Mouse (Mus musculus): ENCODE results near the gene Gapdh.

Gapdh gene

DNA sequence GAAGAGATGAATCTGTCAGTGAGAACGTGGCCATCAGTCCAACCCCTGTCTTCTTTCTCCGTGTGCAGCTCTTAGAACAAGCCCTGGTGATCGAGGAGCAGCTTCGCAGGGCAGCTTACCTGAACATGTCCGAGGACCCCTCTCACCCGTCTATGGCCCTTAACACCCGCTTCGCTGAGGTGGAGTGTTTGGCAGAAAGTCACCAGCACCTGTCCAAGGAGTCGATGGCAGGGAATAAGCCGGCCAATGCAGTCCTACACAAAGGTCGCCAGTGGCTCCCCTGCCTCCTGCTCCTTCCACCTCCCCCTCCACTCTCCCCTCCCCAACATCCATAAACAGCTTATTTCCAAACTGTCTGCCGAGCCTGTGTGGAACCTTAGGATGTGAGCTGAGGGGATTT, 37.5 kb downstream of the Gapdh start:
- TF ChIP-seq CTCF (conservative IDR thresholded peaks at IDR 0.05; ENCODE audit: low read length) (no peak), POU5F1 (IDR thresholded peaks at IDR 0.05; ENCODE audit: borderline replicate concordance, low read length) (no peak), NANOG (IDR thresholded peaks at IDR 0.05; ENCODE audit: borderline replicate concordance, low read length) (no peak)
- Histone ChIP-seq H3K36me3 (ENCODE audit: insufficient read depth, low read length) (peaks cover 79% of the 10 kb centered on the region), H3K4me1 (replicated peaks; ENCODE audit: low read depth, low read length) (peaks cover 40% of the 10 kb centered on the region), H3K27me3 (ENCODE audit: insufficient read depth, low read length) (no peaks in the 10 kb centered on the region), H3K9me3 (ENCODE audit: low read length) (no peaks in the 10 kb centered on the region), H3K4me3 (replicated peaks; ENCODE audit: low read length) (no peak overlapping the region)

DNA sequence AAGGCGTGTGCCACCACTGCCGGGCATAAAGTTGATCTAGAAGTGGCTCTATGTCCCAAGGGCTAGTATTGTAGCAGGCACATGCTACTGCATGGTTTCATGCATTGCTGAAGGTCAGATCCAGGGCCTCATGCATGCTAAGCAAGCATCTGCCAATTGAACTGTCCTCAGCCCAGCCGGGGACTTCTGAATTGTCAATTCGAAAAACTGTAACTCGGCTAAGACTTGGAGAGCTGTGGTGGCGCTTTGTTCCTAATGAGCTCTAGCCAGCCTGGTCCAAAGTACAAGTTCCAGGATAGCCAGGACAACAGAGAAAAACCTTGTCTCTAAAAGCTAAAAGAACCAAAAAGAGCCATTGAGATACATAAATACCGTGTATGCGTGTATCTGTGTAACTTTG, 46.9 kb downstream of the Gapdh start:
- TF ChIP-seq POU5F1 (IDR thresholded peaks at IDR 0.05; ENCODE audit: borderline replicate concordance, low read length) (no peak), CTCF (conservative IDR thresholded peaks at IDR 0.05; ENCODE audit: low read length) (no peak), NANOG (IDR thresholded peaks at IDR 0.05; ENCODE audit: borderline replicate concordance, low read length) (no peak)
- Histone ChIP-seq H3K4me1 (replicated peaks; ENCODE audit: low read depth, low read length) (peaks cover 7% of the 10 kb centered on the region), H3K36me3 (ENCODE audit: insufficient read depth, low read length) (peaks cover 100% of the 10 kb centered on the region), H3K27me3 (ENCODE audit: insufficient read depth, low read length) (no peaks in the 10 kb centered on the region), H3K4me3 (replicated peaks; ENCODE audit: low read length) (no peak overlapping the region), H3K9me3 (ENCODE audit: low read length) (no peaks in the 10 kb centered on the region)

DNA sequence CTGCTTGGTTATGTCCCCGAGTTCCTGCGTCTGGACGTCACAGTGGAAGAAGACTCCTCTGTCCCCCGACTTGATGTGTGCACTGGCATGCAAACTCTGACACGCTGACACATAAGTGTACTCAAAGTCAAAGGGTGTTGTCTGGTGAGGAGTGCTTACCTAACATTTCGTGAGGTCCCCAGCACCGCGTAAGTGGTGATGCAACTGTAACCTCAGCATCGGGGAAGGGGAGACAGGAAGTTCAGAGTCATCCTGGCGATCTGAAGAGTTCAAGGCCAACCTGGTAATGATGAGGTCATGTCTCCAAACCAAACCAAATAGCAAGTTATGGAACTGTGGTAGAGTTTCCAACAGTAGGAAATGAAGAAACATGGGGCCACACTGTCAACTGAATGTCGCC, 53.7 kb downstream of the Gapdh start:
- no peaks in the 10 kb centered on the region for H3K27me3 ChIP-seq (ENCODE audit: insufficient read depth, low read length)
- TF ChIP-seq POU5F1 (IDR thresholded peaks at IDR 0.05; ENCODE audit: borderline replicate concordance, low read length) (no peak), NANOG (IDR thresholded peaks at IDR 0.05; ENCODE audit: borderline replicate concordance, low read length) (no peak), CTCF (conservative IDR thresholded peaks at IDR 0.05; ENCODE audit: low read length) (no peak)
- no peak overlapping the region for H3K4me3 ChIP-seq (replicated peaks; ENCODE audit: low read length)
- no peaks in the 10 kb centered on the region for H3K9me3 ChIP-seq (ENCODE audit: low read length)
- peaks cover 100% of the 10 kb centered on the region for H3K36me3 ChIP-seq (ENCODE audit: insufficient read depth, low read length)
- peaks cover 13% of the 10 kb centered on the region for H3K4me1 ChIP-seq (replicated peaks; ENCODE audit: low read depth, low read length)
